Mouse (Mus musculus) liver, adult 2 months (tissue): ENCODE results near the gene Ldhc.

Experiments
- CTCF ChIP-seq: fragments of 200-500 bp; IDR thresholded peaks from 2 replicates; pipeline ENCODE4 v1.5.1; 2011; ENCODE audit warnings: low read depth, low read length, control low read depth
- POLR2A ChIP-seq: fragments of 200-500 bp; IDR thresholded peaks from 2 replicates; pipeline ENCODE4 v1.6.1; 2011; ENCODE audit warnings: low read length, control low read depth; ENCODE audit not compliant: insufficient read depth; ENCODE audit errors: extremely low read depth

DNA sequence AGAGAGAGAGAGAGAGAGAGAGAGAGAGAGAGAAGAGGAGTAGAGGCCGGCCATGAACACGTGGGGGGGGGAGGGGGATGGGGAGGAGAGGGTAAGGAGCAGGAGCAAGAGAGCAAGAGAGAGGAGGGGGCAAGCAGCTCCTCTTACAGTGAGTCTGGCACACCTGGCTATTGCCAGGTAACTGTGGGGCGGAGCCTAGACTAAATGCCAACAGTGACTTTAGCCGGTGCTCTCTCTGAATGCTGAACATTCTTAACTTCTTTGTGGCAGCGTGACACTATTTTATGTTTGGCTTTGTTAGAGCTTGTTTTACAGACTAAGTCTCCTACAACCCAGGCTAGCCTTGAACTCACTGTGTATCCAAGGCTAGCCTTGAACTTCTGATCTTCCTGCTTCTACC is 18.7 kb upstream of the Ldhc start:
- TF ChIP-seq POLR2A, result no peak
- TF ChIP-seq CTCF, result no peak
